Mouse (Mus musculus) CH12.LX (cell line): ENCODE results near the gene Ints7. TPM values are rescaled to one million over a fixed set of nuclear protein-coding genes. Genes with fewer than 3 reads are reported as not detected.

ENCODE experiments used
- DNase-seq: peaks from one replicate; pipeline ENCODE4 v3.0.0-alpha.2; 2013; ENCODE audit errors: extremely low read depth
- H3K27ac ChIP-seq: 2 replicates; pipeline ENCODE4 v1.5.1; 2012; ENCODE audit warnings: low read depth, mild to moderate bottlenecking, control low read depth, moderate library complexity; ENCODE audit not compliant: insufficient read depth
- H3K27me3 ChIP-seq: replicated peaks from 2 replicates; pipeline ENCODE3; 2012; ENCODE audit warnings: inconsistent platforms
- H3K36me3 ChIP-seq, 2 experiments: replicated peaks in 1 of 2; 2 replicates each; pipeline versions ENCODE3 to v1.6.1; 2012; ENCODE audit warnings: inconsistent platforms in 1 of 2, low read length in 1 of 2, mild to moderate bottlenecking in 1 of 2, mixed read lengths in 1 of 2, moderate library complexity in 1 of 2; ENCODE audit not compliant: control insufficient read depth in 1 of 2, insufficient read depth in 1 of 2
- H3K4me1 ChIP-seq, 2 experiments: 2 replicates each; pipeline ENCODE4 v1.6.1; 2012; ENCODE audit warnings: inconsistent platforms in 1 of 2, moderate library complexity in 1 of 2; ENCODE audit not compliant: insufficient read depth in 2 of 2, control insufficient read depth in 1 of 2
- H3K4me2 ChIP-seq: 2 replicates; pipeline ENCODE4 v1.6.1; 2012; ENCODE audit warnings: low read depth, mild to moderate bottlenecking, control low read depth; ENCODE audit not compliant: poor library complexity, insufficient read depth, severe bottlenecking
- H3K4me3 ChIP-seq, 3 experiments: fragments of 150-350 bp in 1 of 3; sonication (generic) in 1 of 3; replicated peaks in 1 of 3; 2 replicates each; pipeline versions ENCODE3 to v1.5.1; 2011 to 2012; ENCODE audit warnings: low read depth in 2 of 3, low read length in 2 of 3, mild to moderate bottlenecking in 2 of 3, moderate library complexity in 2 of 3, control low read depth in 1 of 3, improper control_type of control experiment in 1 of 3, inconsistent platforms in 1 of 3, mixed read lengths in 1 of 3; ENCODE audit not compliant: poor library complexity in 1 of 3
- H3K79me2 ChIP-seq: replicated peaks from 2 replicates; pipeline ENCODE4 v1.6.1; 2012; ENCODE audit warnings: mild to moderate bottlenecking, moderate library complexity; ENCODE audit not compliant: control insufficient read depth, poor library complexity, insufficient read depth, severe bottlenecking; ENCODE audit errors: extremely low read depth
- H3K9ac ChIP-seq: 2 replicates; pipeline ENCODE4 v1.6.1; 2012; ENCODE audit warnings: low read depth, mild to moderate bottlenecking, control low read depth, moderate library complexity; ENCODE audit not compliant: insufficient read depth
- H3K9me3 ChIP-seq: replicated peaks from 2 replicates; pipeline ENCODE3; 2012; ENCODE audit warnings: low read length, inconsistent platforms, mixed read lengths
- BHLHE40 ChIP-seq: IDR thresholded peaks from 2 replicates; pipeline ENCODE4 v1.6.1; 2011; ENCODE audit warnings: mild to moderate bottlenecking, low read depth, low read length, improper control_type of control experiment
- CHD1 ChIP-seq: IDR thresholded peaks from 2 replicates; pipeline ENCODE4 v1.6.1; 2012; ENCODE audit warnings: low read depth, low read length, improper control_type of control experiment, inconsistent platforms
- EP300 ChIP-seq: IDR thresholded peaks from 2 replicates; pipeline ENCODE4 v1.6.1; 2011; ENCODE audit warnings: low read length, improper control_type of control experiment
- IRF4 ChIP-seq: IDR thresholded peaks from 2 replicates; pipeline ENCODE4 v1.6.1; 2014; ENCODE audit warnings: low read depth, mild to moderate bottlenecking, inconsistent platforms, low read length, improper control_type of control experiment
- JUN ChIP-seq: IDR thresholded peaks from 2 replicates; pipeline ENCODE4 v1.6.1; 2011; ENCODE audit warnings: low read depth, mild to moderate bottlenecking, low read length, improper control_type of control experiment, moderate library complexity; ENCODE audit not compliant: insufficient read depth
- JUND ChIP-seq: conservative IDR thresholded peaks from 2 replicates; pipeline ENCODE4 v1.6.1; 2011; ENCODE audit warnings: low read depth, low read length, improper control_type of control experiment
- NELFE ChIP-seq: IDR thresholded peaks from 2 replicates; pipeline ENCODE4 v1.6.1; 2011; ENCODE audit warnings: low read depth, low read length, improper control_type of control experiment
- NRF1 ChIP-seq: IDR thresholded peaks from 2 replicates; pipeline ENCODE4 v1.6.1; 2014; ENCODE audit warnings: low read depth, mild to moderate bottlenecking, inconsistent platforms, low read length, improper control_type of control experiment, moderate library complexity
- RCOR1 ChIP-seq: conservative IDR thresholded peaks from 2 replicates; pipeline ENCODE4 v1.6.1; 2012; ENCODE audit warnings: low read depth, mild to moderate bottlenecking, inconsistent platforms, low read length, improper control_type of control experiment
- SIN3A ChIP-seq: IDR thresholded peaks from 2 replicates; pipeline ENCODE4 v1.6.1; 2012; ENCODE audit warnings: low read length, improper control_type of control experiment, inconsistent platforms
- ZMIZ1 ChIP-seq: IDR thresholded peaks from 2 replicates; pipeline ENCODE4 v1.6.1; 2012; ENCODE audit warnings: low read depth, mild to moderate bottlenecking, inconsistent platforms, low read length, improper control_type of control experiment
- dilution Hi-C: fragments of 300-500 bp; cut with MboI; formaldehyde crosslinking; loops from 2 replicates; pipeline ENCODE4 v1.14.3; 2020; ENCODE audit warnings: low sequenced_read_pairs; ENCODE audit not compliant: extremely low pct_unique_long_range_greater_than_20kb, extremely low pct_ligation_motif_present
- in situ Hi-C: fragments of 300-500 bp; cut with MboI; formaldehyde crosslinking; loops from 3 replicates; pipeline ENCODE4 v1.14.3; 2019; ENCODE audit warnings: low sequenced_read_pairs, low pct_ligation_motif_present, low pct_unique_long_range_greater_than_20kb, mixed read lengths
- polyA plus RNA-seq: library from polyadenylated mRNA; unstranded; fragments of >175 nt; gene quantifications from 2 replicates; pipeline ENCODE4 v1.2.1, GENCODE M21; 2012; ENCODE audit warnings: low read depth; ENCODE audit not compliant: insufficient read length
- total RNA-seq, 2 experiments: library from RNA; depleted of rRNA; stranded (reverse); fragments of 300-350 nt in 1 of 2; fragments of >200 nt in 1 of 2; gene quantifications; 2 replicates each; pipeline ENCODE4 v1.2.3; 2012 to 2014

Gene Ints7
- total and polyA plus RNA-seq, 3 experiments: 30.4 to 58.8 (median 50.5) TPM

- no peak overlapping the region for H3K4me2 ChIP-seq
- TF ChIP-seq IRF4 (peak; percentile 92), RCOR1 (0 out of 2 replicates have a peak, but pooled peaks have one; percentile 58), ZMIZ1 (no peak), EP300 (peak; percentile 78; the same call in 1 of the 2 replicates), JUN (peak; percentile 66), JUND (peak; percentile 88), BHLHE40 (no peak), SIN3A (no peak), NRF1 (no peak)
- H3K79me2 ChIP-seq: peaks cover 79% of the 10 kb centered on the region
- H3K27ac ChIP-seq: no peak overlapping the region
- no peaks in the 10 kb centered on the region for H3K27me3 ChIP-seq
- in situ Hi-C loops (loop anchor here (10.0 kb wide), 1 partner anchor 255 kb away; the partner anchor contains the start of gene Nenf), dilution Hi-C loops (no loop called here)
- no peak overlapping the region for H3K9ac ChIP-seq
- peaks cover 0 to 38% of the 10 kb centered on the region in 2 experiments; a peak in 2 of 4 replicates for H3K4me1 ChIP-seq
- peaks cover 14 to 53% of the 10 kb centered on the region in 2 experiments for H3K36me3 ChIP-seq
- H3K4me3 ChIP-seq: no peak overlapping the region
- no peaks in the 10 kb centered on the region for H3K9me3 ChIP-seq
- DNase-seq: no peak
Observed at GRCm38 (mm10) chr1:191569625-191570024, 5.8 kb upstream of the Ints7 start.

GRCm38 (mm10) chr1:191570415-191570814 lies 5.0 kb upstream of the Ints7 start:
- peaks cover 14 to 45% of the 10 kb centered on the region in 2 experiments for H3K36me3 ChIP-seq
- no peak overlapping the region for H3K9ac ChIP-seq
- H3K27me3 ChIP-seq: no peaks in the 10 kb centered on the region
- H3K27ac ChIP-seq: no peak overlapping the region
- TF ChIP-seq NELFE: no peak
- peak; percentile 56; the same call in 1 of the 2 replicates for TF ChIP-seq EP300
- TF ChIP-seq IRF4: peak; percentile 69
- peak; percentile 55; the same call in 1 of the 2 replicates for TF ChIP-seq SIN3A
- TF ChIP-seq, all 38 proteins: peak for 3
- in situ Hi-C loops: no loop called here
- H3K4me2 ChIP-seq: peak overlapping the region; percentile 64
- no peaks in the 10 kb centered on the region for H3K9me3 ChIP-seq
- H3K4me3 ChIP-seq: no peak overlapping the region
- peaks cover 84% of the 10 kb centered on the region for H3K79me2 ChIP-seq
- dilution Hi-C loops: no loop called here
- H3K4me1 ChIP-seq: peaks cover 0 to 38% of the 10 kb centered on the region in 2 experiments; a peak in 2 of 4 replicates
- DNase-seq: no peak

DNA sequence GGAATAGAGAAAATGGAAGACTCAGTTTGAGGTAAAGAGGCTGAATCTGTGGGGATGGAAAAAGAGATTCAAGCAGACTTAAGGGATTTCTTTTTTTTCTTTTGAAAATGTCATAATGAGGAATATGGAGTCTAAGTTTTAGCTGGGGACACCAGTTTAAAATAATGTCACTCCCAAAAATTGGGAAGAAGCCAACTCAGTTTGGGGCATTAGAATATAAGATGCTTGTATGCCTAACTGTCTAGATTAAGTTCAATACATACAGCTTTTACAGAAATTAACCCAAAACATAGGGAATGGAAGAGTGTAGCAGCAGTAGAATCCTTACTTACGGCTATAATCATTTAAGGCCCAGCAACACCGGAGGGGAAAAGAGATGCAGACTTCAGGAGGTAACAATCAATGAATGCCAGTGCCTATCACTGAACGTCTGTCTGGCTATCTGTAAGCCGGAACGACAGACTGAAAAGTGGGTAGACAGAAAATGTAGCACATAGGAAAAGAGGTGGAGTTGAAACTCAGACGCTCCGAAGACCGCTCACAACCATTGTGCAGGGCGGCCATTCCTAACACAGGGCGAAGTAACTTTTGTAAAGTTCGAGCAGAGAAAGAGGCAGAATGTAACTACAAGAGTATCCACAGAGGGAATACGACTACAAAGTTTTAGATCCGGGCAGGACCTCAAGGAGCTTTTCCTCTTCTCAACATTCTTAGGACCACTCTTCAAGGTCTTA lies 1.4 kb upstream of the Ints7 start:
- peaks cover 79% of the 10 kb centered on the region for H3K79me2 ChIP-seq
- peak overlapping the region; percentile 81 for H3K27ac ChIP-seq
- H3K4me3 ChIP-seq: peak overlapping the region; percentile 89 to 96 (median 90)
- H3K9ac ChIP-seq: peak overlapping the region; percentile 82
- H3K36me3 ChIP-seq: peaks cover 4 to 33% of the 10 kb centered on the region in 2 experiments
- 0 out of 2 replicates have a peak, but pooled peaks have one; percentile 8 for TF ChIP-seq ZMIZ1
- TF ChIP-seq CHD1: peak; percentile 58
- no peak for TF ChIP-seq JUND
- TF ChIP-seq, all 38 proteins: peak for 2
- DNase-seq: peak; percentile 40
- H3K4me2 ChIP-seq: peak overlapping the region; percentile 98
- dilution Hi-C loops: no loop called here
- no peaks in the 10 kb centered on the region for H3K9me3 ChIP-seq
- H3K4me1 ChIP-seq: peaks cover 9 to 52% of the 10 kb centered on the region in 2 experiments
- in situ Hi-C loops: no loop called here
- no peaks in the 10 kb centered on the region for H3K27me3 ChIP-seq
